Mouse (Mus musculus): ENCODE measurements around the gene Snx20.

Snx20 gene

DNA sequence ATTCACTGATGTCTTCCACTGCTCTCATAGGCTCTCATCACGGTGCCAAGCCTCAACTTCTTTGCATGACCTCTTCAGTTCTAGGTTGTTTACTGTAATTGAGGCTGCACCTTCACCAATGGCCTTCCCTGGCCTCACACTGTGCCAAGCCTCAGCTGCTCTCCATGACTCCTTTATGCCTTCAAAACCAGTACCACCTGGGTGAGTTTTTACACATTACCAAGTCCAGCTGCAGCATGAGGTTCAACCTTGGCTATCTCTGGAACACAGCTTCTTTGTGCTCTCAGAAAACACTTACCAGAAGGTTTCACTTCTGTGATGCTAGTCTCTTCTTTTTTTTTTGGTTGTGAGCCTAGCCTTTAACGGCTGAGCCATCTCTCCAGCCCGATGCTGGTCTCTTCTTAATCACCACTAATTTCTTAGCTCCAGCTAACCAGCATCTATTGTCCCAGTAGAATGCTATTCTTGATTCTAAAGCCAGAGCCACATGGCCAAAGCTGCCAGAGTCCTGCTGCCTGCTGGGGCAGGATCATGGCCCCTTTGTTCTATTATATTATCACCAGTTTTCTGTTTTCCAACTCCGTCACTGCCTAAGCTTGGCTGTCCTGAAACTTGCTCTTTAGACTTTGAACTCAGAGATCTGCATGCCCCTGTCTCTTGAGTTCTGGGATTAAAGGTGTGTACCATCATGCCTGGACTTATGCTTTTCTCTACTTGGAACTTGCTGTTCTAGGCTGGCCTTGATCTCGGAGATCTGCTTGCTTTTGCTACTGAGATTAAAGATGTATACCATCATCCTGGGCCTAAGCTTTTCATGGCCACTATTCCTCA, 7.0 kb upstream of the Snx20 start:
- DNase-seq (ENCODE audit: low read depth), result no peak

DNA sequence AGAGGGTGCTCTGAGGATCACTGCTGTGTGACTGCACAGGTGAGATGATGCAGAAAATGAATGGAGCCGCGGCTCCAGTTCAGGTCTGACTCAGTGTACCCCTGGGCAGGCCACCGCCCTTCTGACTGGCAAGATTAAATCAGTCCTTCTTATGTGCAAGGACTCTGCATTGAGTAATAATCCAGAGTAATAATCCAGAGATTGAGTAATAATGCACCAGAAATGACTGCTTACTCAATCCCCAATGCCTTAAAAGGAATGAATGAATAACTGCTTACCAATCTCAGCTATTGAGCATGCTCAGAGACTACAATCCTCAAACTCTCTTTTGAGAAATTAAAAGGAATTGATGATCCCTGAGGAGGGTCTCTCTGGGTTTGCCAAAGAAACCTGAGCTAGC, 3.0 kb upstream of the Snx20 start:
- no peak for DNase-seq (ENCODE audit: low read depth)

DNA sequence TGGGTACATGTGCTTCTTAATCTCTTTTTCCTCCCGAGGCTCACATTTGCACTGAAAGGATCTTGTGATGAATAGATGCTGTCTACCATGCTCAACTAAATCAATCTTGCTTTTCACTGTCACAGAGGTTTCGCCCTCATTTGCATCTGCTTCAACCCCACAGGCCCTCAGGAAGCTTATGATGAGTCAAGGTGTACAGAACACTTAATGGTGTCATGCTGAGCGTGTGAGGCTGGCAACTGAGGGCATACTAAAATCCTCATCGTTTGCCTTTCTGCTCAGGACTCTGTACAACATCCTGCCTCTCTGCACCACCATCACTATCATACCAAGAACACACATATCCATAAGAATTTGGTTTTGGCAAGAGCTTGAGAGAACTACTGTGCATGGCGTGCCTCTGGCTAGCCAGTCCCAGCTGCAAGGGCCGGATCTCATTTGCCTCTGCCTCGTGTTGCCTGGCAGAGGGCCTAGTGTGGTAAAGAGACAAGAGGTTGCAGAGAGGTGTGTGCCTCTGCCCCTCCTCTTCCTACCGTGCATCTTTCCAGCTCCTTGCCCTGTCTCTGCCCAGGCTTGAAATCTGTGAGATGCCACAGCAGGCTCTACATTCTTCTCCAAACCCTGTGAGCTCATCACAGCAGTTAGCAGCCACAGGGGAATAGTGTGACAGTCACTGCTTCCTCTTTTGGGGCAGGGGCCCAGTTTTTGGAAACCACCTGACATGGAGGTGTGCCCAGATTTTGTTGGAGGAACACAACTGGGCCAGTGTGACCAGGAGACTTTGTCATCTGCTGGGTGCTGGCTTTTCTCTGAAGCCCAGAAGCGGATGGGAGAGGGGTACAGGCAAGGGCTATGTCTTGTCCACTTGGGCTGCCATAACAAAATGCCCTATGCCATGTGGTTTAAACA, 1.4 kb upstream of the Snx20 start:
- DNase-seq (ENCODE audit: low read depth), result no peak

DNA sequence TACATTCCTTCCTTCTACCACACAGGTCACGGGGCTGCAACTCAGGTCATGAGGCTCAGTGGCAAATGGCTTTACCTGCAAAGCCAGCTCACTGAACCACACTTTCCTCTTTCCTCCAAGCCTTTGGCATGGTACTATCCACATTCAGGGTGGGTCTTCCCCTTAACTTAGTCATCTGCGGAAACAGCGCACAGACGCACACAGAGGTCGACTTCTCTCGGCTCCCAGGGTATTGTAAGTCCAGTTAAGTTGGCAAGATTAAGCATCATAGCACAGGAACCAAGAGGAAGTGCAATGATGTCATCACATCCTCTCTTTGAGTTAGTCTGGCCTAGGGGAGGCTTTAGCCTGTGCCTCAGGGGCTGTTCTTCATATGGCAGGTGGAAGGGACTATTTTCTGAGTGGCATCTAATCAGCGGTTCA, 2.6 kb downstream of the Snx20 start:
- DNase-seq (ENCODE audit: low read depth), result no peak

DNA sequence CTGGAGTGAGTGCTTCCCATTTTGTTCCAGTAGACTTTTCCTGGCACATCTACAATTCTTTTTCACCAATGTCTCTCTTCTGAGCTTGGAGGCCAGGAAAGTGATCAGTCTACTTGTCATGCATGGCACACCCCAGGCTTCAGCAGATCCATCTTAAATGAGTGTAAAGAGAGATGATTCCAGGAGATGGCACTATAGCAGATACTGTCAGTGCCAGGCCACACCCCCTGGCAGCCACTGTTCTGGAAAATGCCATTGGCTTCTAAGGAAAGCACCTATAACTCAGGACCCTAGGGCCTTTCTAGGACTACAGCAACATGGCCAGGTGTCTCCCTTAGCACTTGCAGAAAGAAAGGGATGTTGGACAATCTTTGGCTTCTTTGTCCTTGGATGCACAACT, 4.8 kb downstream of the Snx20 start:
- DNase-seq (ENCODE audit: low read depth), result peak; percentile 48

DNA sequence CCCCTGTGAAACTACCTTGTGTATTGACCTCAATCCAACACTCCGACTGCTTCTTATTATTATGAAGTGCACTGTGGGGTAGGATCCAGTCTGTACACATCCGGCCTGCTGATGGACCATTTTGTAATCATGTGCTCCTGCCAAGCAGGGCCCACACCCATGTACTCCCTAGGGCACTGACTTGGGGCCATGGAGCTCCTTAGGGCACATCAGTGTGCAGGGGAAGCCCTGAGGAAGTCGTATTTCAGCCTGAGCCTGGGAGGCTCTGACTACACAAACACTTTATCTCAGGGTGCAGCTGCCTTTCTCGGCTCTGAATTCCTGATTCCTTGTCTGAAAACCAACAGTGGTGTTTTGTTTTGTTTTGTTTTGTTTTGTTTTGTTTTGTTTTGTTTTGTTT, 5.7 kb downstream of the Snx20 start:
- no peak for DNase-seq (ENCODE audit: low read depth)

DNA sequence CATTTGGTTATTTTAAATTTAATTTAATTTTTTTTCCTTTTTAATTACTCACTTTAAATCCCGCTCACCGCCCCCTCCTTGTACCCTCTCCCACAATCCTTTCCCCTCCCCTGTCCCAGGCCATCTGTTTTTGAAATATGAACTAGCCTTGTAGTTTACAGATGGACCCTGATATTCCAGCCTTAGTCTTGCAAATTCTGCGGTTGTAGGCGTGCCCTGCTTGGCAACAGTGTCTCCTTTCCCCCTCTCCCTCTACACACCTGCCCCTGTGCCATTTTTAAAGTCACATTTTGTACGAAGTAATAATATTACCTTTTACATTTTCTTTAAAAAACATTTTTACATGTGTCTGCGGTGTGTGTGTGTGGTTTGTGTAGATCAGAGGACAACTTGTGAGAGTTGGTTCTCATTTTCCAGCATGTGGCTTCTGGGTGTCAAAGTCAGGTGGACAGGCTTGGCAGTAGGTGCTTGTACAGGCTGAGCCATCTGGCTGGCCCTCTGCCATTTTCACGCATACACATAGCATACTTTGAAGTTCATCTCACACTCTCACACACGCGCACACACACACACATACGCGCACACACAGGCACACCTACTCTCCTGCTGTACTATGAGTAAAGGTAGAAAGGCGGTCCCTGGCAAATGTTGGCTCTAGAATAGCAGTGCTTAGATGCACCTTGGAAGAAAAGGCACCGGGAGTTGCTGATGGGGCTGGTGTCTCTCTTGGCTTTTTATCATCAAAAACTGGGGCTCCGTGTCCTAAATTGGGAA, 7.7 kb downstream of the Snx20 start:
- DNase-seq (ENCODE audit: low read depth), result no peak

DNA sequence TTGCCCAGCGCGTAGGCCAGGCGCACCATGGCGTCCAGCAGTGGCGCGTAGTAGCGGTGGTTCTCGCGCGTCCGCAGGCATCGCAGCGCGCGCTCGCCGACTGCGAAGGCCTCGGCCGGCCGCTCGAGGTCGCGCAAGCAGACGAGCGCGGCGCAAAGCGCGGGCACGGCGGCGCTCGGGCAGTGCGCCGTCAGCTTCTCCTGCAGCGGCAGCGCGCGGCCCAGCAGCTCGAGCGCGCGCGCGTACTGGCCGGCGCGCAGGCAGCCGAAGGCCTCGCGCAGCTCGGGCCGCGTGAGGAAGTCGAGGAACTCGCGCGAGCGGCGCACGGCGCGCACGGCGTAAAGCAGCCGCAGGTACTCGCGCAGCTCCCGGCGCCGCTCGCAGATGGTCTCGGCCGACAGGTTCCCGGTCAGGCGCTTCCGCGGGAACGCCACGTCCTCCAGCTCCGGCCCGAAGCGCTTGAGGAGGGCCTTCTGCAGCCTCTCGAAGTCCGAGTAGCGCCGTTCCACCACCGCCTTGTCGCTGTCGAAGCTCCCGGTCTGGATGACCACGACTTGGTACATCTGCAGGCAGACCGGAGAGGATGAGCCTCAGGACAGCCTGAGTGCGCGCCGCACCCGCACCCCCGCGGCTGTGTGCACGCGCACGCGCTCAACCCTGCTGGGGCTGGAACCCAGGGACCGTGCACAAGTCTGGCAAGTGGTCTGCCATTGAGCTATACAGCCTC, 8.5 kb downstream of the Snx20 start:
- no peak for DNase-seq (ENCODE audit: low read depth)

DNA sequence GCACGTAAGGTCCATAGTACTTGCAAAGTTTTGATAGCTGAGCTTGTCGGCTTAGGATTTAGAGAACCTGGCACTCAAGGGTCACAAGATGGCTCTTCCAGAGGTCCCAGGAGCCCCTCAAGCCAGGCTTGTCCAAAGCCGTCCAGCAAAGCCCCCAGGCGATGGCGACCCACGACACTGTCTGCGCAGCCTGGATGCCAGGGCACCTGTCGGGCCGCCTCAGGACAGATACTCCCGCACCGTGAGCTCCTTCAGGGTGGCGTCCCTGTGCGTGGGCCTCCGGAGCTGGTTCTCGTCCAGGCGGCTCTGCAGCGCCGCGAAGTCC, 9.0 kb downstream of the Snx20 start:
- no peak for DNase-seq (ENCODE audit: low read depth)

DNA sequence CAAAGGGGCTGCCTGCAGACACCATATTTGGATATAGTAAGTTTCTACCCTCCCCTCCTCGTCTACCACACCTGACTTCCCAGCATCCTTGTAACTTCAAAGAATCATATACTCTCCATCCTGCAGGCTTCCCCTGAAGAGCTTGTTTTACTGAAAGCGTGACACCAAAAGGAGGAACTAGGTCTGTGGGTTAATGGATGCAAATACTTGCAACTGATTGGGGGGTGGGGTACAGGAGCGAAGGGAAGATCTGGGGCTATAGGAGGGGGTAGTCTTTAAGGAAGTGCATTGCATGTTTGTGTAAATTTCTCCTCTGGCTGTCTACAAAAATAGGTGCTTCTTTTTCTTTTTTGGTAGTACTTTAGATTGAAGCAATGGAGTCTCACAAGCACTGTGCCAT, 9.5 kb downstream of the Snx20 start:
- no peak for DNase-seq (ENCODE audit: low read depth)

DNA sequence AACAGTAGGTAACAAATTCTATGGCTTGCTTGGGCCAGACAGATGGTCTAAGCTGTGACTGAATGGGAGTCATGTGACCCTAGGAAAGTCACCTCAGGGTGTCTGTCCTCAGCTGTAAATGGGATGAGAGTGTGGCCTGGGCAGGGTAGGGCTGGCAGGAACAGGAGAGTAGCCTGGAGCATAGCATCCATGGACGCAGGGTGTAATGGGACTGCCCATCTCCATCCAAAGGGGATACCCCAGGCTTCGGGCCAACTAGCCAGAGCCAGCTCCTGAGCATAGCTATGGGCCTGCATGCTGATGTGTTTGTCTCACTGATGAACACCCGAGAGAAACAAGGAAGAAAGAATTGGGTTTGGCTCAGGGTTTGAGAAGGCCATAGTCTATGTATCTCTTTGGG, 11.7 kb downstream of the Snx20 start:
- no peak for DNase-seq (ENCODE audit: low read depth)

DNA sequence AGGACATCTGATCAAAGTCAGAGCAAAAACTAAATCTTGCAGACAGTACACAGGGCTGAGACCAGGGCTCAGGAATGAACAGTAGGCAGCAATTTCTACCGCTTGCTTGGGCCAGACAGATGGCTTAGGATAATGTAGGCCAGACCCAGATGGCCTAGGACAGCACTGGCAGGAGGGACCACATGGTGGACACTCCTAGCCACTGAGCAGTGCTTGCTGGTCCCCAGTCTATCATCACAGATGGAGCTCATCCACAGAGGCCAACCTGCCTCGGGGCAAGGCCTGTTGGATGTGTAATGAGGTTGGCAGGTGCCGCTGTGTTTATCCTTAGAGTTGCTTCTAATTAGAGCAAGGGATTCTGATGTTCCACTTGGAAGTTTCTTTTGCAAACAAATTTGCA, 12.6 kb downstream of the Snx20 start:
- DNase-seq (ENCODE audit: low read depth), result no peak

DNA sequence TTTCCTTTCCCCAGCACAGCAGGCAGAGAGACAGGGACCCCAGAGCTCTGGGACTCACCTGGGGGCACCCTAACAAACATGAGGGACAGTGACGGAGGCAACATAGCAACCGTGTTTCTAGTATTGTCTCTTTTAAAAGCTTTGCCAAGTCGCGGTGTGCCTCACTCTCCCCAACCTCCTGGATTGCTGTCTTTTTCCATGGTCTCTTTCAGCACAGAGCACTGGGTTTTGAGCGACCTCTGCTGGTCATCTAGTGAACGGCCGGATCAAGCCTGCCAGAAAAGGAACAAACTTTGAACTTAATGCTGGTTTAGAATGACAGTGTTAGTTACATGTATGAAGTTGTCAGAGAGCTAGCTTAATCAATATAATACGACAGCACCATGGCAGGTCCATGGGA, 14.5 kb downstream of the Snx20 start:
- peak; percentile 76 for DNase-seq (ENCODE audit: low read depth)

DNA sequence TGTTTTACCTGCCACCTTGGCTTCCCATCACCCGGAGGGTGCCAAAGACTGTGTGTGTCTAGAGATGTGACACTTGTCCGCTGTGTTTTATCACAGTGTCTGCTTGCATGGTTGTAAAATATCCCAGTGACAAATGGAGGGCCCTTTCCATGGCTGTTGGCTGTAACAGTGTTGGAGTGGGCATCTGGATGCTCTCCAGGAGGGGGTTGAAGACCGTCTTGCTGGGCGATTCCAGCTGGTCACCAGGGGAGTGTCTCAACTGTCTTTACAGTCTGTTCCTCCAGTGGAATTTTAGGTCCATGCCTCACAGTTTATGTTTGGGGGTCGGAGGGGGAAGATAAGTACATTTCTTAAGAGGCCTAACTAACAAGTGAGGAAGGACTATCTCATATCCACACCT, 15.0 kb downstream of the Snx20 start:
- DNase-seq (ENCODE audit: low read depth), result no peak

DNA sequence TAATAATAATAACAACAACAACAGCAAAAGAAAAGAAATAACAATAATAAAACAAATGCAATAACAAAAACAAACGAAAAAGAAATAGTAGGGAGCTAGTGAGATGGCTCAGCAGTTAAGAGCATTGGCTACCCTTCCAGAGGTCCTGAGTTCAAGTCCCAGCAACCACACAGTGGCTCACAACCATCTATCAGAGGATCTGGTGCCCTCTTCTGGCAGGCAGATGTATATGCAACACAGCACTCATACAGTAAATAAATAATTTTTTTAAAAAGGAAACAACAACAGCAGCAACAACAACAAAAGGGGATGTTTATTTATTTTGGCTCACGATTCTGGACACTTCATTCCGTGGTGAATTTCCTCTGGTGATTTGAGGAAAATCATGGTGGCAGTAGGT, 16.4 kb downstream of the Snx20 start:
- DNase-seq (ENCODE audit: low read depth), result peak; percentile 41

DNA sequence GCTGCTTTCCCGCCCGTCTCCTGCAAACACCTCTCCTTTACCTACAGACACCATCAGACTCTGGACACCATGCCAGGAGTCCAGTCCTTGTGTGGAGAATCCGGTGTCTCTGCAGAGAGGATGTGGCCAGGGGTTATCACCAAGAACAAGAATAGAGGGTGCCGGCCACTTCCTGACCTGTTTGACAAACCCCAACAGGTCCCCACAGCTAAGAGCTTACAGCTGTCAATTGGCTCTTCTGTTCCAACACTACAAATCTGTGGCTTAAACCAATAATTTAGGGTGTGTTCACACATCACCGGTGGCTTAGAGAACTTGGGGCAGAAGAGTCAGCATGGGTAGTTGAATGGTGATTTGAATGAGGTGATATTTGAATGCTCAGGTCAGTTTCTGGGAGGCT, 17.3 kb downstream of the Snx20 start:
- no peak for DNase-seq (ENCODE audit: low read depth)

DNA sequence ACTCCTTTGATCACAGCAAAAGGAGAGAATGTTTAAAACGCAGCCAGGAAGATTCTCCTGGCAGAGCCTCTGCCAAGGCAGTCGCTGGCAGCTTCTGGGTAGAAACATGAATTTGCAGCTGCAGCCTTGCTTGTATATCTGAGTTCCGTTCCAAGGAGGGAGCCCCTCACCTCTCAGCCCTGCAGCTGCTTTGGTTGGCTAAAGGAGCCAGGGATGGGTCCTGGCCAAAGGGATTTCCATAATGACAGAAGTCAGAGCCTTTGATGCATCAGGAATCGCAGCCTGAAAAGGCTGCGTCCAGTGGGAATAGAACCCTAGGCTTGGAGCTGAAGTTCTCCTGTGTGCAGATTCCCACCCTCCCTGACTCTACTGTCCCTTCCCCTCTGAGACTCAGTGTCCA, 20.9 kb downstream of the Snx20 start:
- no peak for DNase-seq (ENCODE audit: low read depth)

DNA sequence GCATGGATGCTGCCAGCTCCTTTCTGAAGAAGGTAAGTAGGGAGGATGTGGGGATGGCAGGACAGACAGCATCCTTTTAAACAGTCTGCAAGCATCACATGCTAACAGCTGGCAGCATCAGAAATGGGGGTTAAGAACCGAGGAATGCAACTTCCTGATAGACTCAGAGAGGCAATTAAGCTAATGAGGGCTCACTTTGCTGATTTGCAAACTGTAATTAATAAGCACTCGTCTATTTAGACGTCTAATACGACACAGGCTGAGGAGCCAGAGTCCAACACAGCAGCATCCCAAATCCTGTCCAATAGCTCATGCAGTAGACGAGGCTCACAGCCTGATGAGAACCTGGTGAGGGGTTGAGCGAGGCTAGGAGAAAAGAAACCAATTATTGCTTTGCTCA, 25.7 kb downstream of the Snx20 start:
- DNase-seq (ENCODE audit: low read depth), result no peak

DNA sequence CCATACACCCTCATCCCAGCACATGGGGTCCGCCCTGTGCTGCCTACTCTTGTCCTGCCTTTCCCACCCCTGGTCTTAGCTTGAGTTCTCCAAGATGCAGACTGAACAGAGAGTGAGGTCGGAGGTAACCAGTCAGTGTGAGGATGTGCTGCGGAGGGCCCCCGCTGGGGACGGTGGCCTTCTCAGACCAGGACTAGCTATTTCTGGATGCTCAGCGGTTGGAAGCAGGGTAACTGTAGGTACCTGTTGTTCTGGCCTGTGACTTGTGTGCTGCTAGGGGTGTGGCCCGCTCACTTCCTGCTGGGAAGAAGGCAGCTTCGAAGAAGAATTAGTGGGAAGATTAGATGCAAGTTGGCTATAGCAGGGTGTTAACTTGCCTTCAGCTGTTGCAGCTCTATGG, 26.9 kb downstream of the Snx20 start:
- no peak for DNase-seq (ENCODE audit: low read depth)

DNA sequence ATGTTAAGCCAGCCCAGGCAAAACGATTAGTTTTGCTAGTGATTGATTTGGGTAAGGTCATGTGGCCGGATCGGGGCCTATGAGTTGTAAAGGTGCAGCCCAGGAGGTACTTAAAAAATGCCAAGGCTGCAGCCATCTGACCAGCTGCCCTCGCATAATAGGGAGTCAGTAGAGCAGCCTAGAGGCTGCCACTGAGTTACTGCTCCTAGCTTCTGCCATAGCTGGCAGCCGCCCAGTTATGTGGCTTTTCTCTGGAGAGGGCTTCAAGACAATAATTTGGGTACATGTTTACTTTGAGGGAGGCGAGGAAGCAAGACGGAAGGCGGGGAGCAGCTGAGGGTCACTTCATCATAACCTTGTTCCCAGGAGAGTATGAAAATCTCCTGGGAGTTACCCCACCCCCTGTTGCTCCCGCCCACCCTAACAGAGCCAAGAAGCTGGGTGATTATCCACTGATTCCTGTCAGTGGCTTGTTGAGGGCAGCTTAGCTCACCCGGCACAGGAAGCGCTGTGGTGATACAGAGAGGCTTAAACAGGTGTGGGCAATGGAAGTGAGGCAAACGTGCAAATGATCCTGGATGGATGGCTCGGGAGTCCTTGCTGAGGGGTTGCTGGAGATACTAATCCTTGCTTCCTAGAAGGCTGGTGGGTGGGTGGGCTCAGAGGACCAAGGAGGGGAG, 30.4 kb downstream of the Snx20 start:
- no peak for DNase-seq (ENCODE audit: low read depth)

Data from NIH3T3 (cell line).